Mouse (Mus musculus) erythroblast, embryonic 14.5 days (primary cell): Measurements from ENCODE around the gene Pcbd1. TPM values are rescaled to one million over a fixed set of nuclear protein-coding genes. Genes with fewer than 3 reads are reported as not detected.
A peak's percentile ranks its signal among the peaks of the same experiment; 100 is the strongest.

Experiments
- H3K27me3 ChIP-seq: 2 replicates; pipeline ENCODE4 v1.6.1; 2012; ENCODE audit warnings: inconsistent platforms; ENCODE audit not compliant: control insufficient read depth
- H3K36me3 ChIP-seq: 2 replicates; pipeline ENCODE4 v1.6.1; 2012; ENCODE audit warnings: mild to moderate bottlenecking, inconsistent platforms; ENCODE audit not compliant: control insufficient read depth
- H3K4me1 ChIP-seq: 2 replicates; pipeline ENCODE4 v1.6.1; 2012; ENCODE audit warnings: inconsistent platforms; ENCODE audit not compliant: control insufficient read depth
- H3K4me3 ChIP-seq: replicated peaks from 2 replicates; pipeline ENCODE3; 2012; ENCODE audit warnings: moderate library complexity, mild to moderate bottlenecking, inconsistent platforms
- H3K9me3 ChIP-seq: 2 replicates; pipeline ENCODE4 v1.6.1; 2012; ENCODE audit warnings: low read length, inconsistent platforms, mixed read lengths; ENCODE audit not compliant: control insufficient read depth
- GATA1 ChIP-seq: IDR thresholded peaks from 2 replicates; pipeline ENCODE4 v1.6.1; 2012; ENCODE audit warnings: low read length, inconsistent platforms, mixed read lengths
- TAL1 ChIP-seq: IDR thresholded peaks from 3 replicates; pipeline ENCODE4 v1.6.1; 2012; ENCODE audit warnings: low read length, inconsistent platforms, mixed read lengths
- polyA plus RNA-seq: library from polyadenylated mRNA; stranded (reverse); fragments of >175 nt; gene quantifications from 2 replicates; pipeline ENCODE4 v1.2.3, GENCODE M21; 2012

Pcbd1 gene
- polyA plus RNA-seq, 1 experiment = 0.45 TPM

- peaks cover 30% of the 10 kb centered on the region for H3K4me1 ChIP-seq
- H3K4me3 ChIP-seq = no peak overlapping the region
- no peak for TF ChIP-seq GATA1
- H3K27me3 ChIP-seq = peaks cover 4% of the 10 kb centered on the region; the same call in 1 of the 2 replicates
- H3K36me3 ChIP-seq = no peaks in the 10 kb centered on the region
- no peaks in the 10 kb centered on the region for H3K9me3 ChIP-seq
Measured at GRCm38 (mm10) chr10:61064635-61065034, 24.5 kb upstream of the Pcbd1 start.

- no peaks in the 10 kb centered on the region for H3K9me3 ChIP-seq
- H3K27me3 ChIP-seq = peaks cover 8% of the 10 kb centered on the region
- no peak overlapping the region for H3K4me3 ChIP-seq
- TF ChIP-seq TAL1 (no peak), GATA1 (no peak)
- H3K36me3 ChIP-seq = no peaks in the 10 kb centered on the region
- H3K4me1 ChIP-seq = peaks cover 30% of the 10 kb centered on the region
Measured at GRCm38 (mm10) chr10:61065287-61066005, 23.7 kb upstream of the Pcbd1 start.

GRCm38 (mm10) chr10:61068436-61069192 is 20.5 kb upstream of the Pcbd1 start:
- TF ChIP-seq GATA1 = no peak
- no peak for TF ChIP-seq TAL1
- Histone ChIP-seq H3K4me3 (no peak overlapping the region), H3K4me1 (peaks cover 24% of the 10 kb centered on the region), H3K9me3 (no peaks in the 10 kb centered on the region), H3K27me3 (peaks cover 9% of the 10 kb centered on the region), H3K36me3 (no peaks in the 10 kb centered on the region)

- Histone ChIP-seq H3K4me1 (peaks cover 19% of the 10 kb centered on the region), H3K4me3 (no peak overlapping the region), H3K27me3 (peaks cover 10% of the 10 kb centered on the region), H3K9me3 (no peaks in the 10 kb centered on the region), H3K36me3 (no peaks in the 10 kb centered on the region)
- TF ChIP-seq GATA1 = no peak
- TF ChIP-seq TAL1 = no peak
Measured at GRCm38 (mm10) chr10:61069248-61069647, 19.9 kb upstream of the Pcbd1 start.

- Histone ChIP-seq H3K9me3 (no peaks in the 10 kb centered on the region), H3K4me3 (no peak overlapping the region), H3K4me1 (peaks cover 7% of the 10 kb centered on the region), H3K27me3 (peaks cover 16% of the 10 kb centered on the region), H3K36me3 (no peaks in the 10 kb centered on the region)
- no peak for TF ChIP-seq TAL1
Measured at GRCm38 (mm10) chr10:61072324-61072723, 16.8 kb upstream of the Pcbd1 start.

- TF ChIP-seq TAL1 (no peak), GATA1 (no peak)
- no peak overlapping the region for H3K4me3 ChIP-seq
- H3K36me3 ChIP-seq = no peaks in the 10 kb centered on the region
- H3K27me3 ChIP-seq = peaks cover 12% of the 10 kb centered on the region
- peaks cover 3% of the 10 kb centered on the region; the same call in 1 of the 2 replicates for H3K4me1 ChIP-seq
- no peaks in the 10 kb centered on the region for H3K9me3 ChIP-seq
Measured at GRCm38 (mm10) chr10:61074643-61075042, 14.5 kb upstream of the Pcbd1 start.

GRCm38 (mm10) chr10:61075607-61076006 is 13.5 kb upstream of the Pcbd1 start:
- peaks cover 10% of the 10 kb centered on the region for H3K4me1 ChIP-seq
- no peaks in the 10 kb centered on the region for H3K9me3 ChIP-seq

GRCm38 (mm10) chr10:61080227-61080930 is 8.8 kb upstream of the Pcbd1 start:
- TF ChIP-seq TAL1 (no peak), GATA1 (no peak)

More at GRCm38 (mm10) chr10:61075607-61076006, 13.5 kb upstream of the Pcbd1 start:
- H3K27me3 ChIP-seq = peaks cover 9% of the 10 kb centered on the region
- H3K36me3 ChIP-seq = no peaks in the 10 kb centered on the region
- no peak overlapping the region for H3K4me3 ChIP-seq
- TF ChIP-seq TAL1 = no peak
- TF ChIP-seq GATA1 = no peak

GRCm38 (mm10) chr10:61080931-61081255 is 8.2 kb upstream of the Pcbd1 start:
- Histone ChIP-seq H3K4me1 (peaks cover 9% of the 10 kb centered on the region), H3K36me3 (no peaks in the 10 kb centered on the region), H3K27me3 (no peaks in the 10 kb centered on the region), H3K9me3 (no peaks in the 10 kb centered on the region), H3K4me3 (no peak overlapping the region)
- TF ChIP-seq TAL1 = no peak
- no peak for TF ChIP-seq GATA1

More at GRCm38 (mm10) chr10:61080227-61080930, 8.8 kb upstream of the Pcbd1 start:
- Histone ChIP-seq H3K36me3 (no peaks in the 10 kb centered on the region), H3K4me1 (peaks cover 11% of the 10 kb centered on the region), H3K4me3 (peak overlapping the region; percentile 14), H3K9me3 (no peaks in the 10 kb centered on the region), H3K27me3 (peaks cover 2% of the 10 kb centered on the region)
